In the genomic region with DNA sequence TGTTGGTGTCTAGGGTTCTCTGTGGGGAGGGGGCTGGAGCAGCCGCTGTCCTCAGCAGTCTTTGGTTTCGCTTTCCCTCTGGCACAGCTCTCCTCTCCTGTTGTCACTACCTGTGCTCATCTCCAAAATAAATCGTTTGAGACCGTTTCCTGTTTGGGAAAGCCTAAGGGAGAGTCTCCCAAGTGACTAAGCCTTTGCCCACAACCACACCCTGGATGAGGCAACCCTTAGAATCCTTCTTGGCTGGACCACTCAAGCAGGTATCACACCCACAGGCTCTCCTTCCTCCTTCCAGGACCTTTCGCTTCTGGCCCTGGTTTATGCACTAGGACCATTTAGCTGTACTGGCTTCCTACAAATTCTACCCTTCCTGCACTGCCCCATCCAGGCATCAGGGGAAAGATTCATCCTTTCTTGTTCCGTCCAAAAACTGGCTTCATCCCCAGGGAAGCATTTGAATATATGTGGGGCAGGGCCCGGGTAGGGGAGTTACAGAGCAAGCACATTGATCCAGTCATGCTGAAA, we compare ENCODE assay signal across 34 mouse cellular contexts. TPM values are rescaled to one million over a fixed set of nuclear protein-coding genes. Genes with fewer than 3 reads are reported as not detected.
A peak's percentile ranks its signal among the peaks of the same experiment; 100 is the strongest.
DNase-seq lines count a peak whose midpoint lies in the region; ATAC-seq and TF ChIP-seq lines count a peak whose summit lies in the region.
"Had no signal": no experiment of that assay in that cellular context is flagged by ENCODE, and none has a peak within 500 bp of the region (broad histone marks: within the 10 kb centered on the region; RNA-seq: fewer than 3 reads in every experiment).

No protein-coding gene starts in this region.

- no peak for TF ChIP-seq POLR2A in CH12.LX (IDR thresholded peaks at IDR 0.05; ENCODE audit: low read depth, low read length)

- in situ Hi-C loops in CH12.LX (cut with MboI; ENCODE audit: low pct_ligation_motif_present, low pct_unique_long_range_greater_than_20kb, low sequenced_read_pairs), result no loop called here

- 71% methylated on average over 7 of the region's 7 CpGs for WGBS in midbrain, embryonic 11.5 days
- 67% methylated on average over 7 of the region's 7 CpGs for WGBS in midbrain, embryonic 14.5 days
- 69% methylated on average over 7 of the region's 7 CpGs for WGBS in hindbrain, postnatal 0 days
- WGBS in liver, embryonic 11.5 days, result 52% methylated on average over 7 of the region's 7 CpGs

- no peaks in the 10 kb centered on the region for H3K36me3 ChIP-seq in midbrain, embryonic 11.5 days (ENCODE audit: control insufficient read depth, insufficient read depth, low read length)
- no peaks in the 10 kb centered on the region for H3K36me3 ChIP-seq in midbrain, embryonic 14.5 days (ENCODE audit: control insufficient read depth, insufficient read depth, low read length)
- H3K36me3 ChIP-seq in CH12.LX (replicated peaks in 1 of 2; ENCODE audit: control insufficient read depth in 1 of 2, insufficient read depth in 1 of 2, low read length in 1 of 2), result no peaks in the 10 kb centered on the region
- H3K36me3 ChIP-seq in hindbrain, postnatal 0 days (ENCODE audit: insufficient read depth, low read length), result no peaks in the 10 kb centered on the region
- no peaks in the 10 kb centered on the region for H3K36me3 ChIP-seq in liver, embryonic 11.5 days (ENCODE audit: control insufficient read depth, insufficient read depth, low read length)
- H3K36me3 ChIP-seq: embryonic facial prominence, embryonic 12.5 days; embryonic facial prominence, embryonic 15.5 days; heart, embryonic 12.5 days; heart, embryonic 15.5 days; hindbrain, embryonic 10.5 days; hindbrain, embryonic 13.5 days had no signal

- no peaks in the 10 kb centered on the region for H3K4me1 ChIP-seq in midbrain, embryonic 11.5 days (ENCODE audit: control insufficient read depth, insufficient read depth, low read length)
- H3K4me1 ChIP-seq in midbrain, embryonic 14.5 days (ENCODE audit: control insufficient read depth, insufficient read depth, low read length), result no peaks in the 10 kb centered on the region
- H3K4me1 ChIP-seq in CH12.LX (ENCODE audit: control insufficient read depth in 1 of 2, insufficient read depth in 2 of 2), result no peaks in the 10 kb centered on the region; a peak in 1 of 4 replicates
- no peaks in the 10 kb centered on the region for H3K4me1 ChIP-seq in hindbrain, postnatal 0 days (ENCODE audit: insufficient read depth, low read length)
- no peaks in the 10 kb centered on the region for H3K4me1 ChIP-seq in liver, embryonic 11.5 days (replicated peaks; ENCODE audit: control insufficient read depth, insufficient read depth, low read length)
- H3K4me1 ChIP-seq: embryonic facial prominence, embryonic 12.5 days; embryonic facial prominence, embryonic 15.5 days; heart, embryonic 12.5 days; heart, embryonic 15.5 days; hindbrain, embryonic 10.5 days; hindbrain, embryonic 13.5 days had no signal

- DNase-seq in midbrain, embryonic 11.5 days (ENCODE audit: low spot score, missing footprints), result peak; percentile 51
- no peak for DNase-seq in midbrain, embryonic 14.5 days
- DNase-seq in CH12.LX (ENCODE audit: extremely low read depth), result no peak
- peak; percentile 3 for DNase-seq in induced T-regulatory cell, adult 2 months (ENCODE audit: low read depth)
- no peak for DNase-seq in right cerebral cortex, postnatal 14 days
- no peak for DNase-seq in hindbrain, postnatal 0 days (ENCODE audit: low spot score)
- no peak for DNase-seq in liver, embryonic 11.5 days (ENCODE audit: low spot score)
- DNase-seq: adrenal gland, postnatal 10 days; adrenal gland, postnatal 36 days; cerebellum, adult 11 months; cerebellum, adult 2 months; cerebellum, adult 9-11 months; cerebellum, postnatal 25 days; forebrain, postnatal 0 days; gastrocnemius, adult 2 months; gastrocnemius, postnatal 14 days; heart, adult 18-20 months; heart, postnatal 10 days; heart, postnatal 36 days had no signal

- no peak for ATAC-seq in midbrain, embryonic 11.5 days (ENCODE audit: low FRiP score)
- no peak for ATAC-seq in midbrain, embryonic 14.5 days (ENCODE audit: low FRiP score, low TSS enrichment)
- ATAC-seq in hindbrain, postnatal 0 days, result no peak
- no peak for ATAC-seq in liver, embryonic 11.5 days (replicated peaks; ENCODE audit: low FRiP score)
- ATAC-seq: forebrain, embryonic 14.5 days; forebrain, postnatal 0 days; hindbrain, embryonic 16.5 days; Patski had no signal

- dilution Hi-C loops in CH12.LX (cut with MboI; ENCODE audit: extremely low pct_ligation_motif_present, extremely low pct_unique_long_range_greater_than_20kb, low sequenced_read_pairs), result no loop called here

- no peak overlapping the region for H3K4me2 ChIP-seq in midbrain, embryonic 11.5 days
- no peak overlapping the region for H3K4me2 ChIP-seq in midbrain, embryonic 14.5 days (ENCODE audit: low read length)
- H3K4me2 ChIP-seq in CH12.LX (ENCODE audit: insufficient read depth, low read depth, poor library complexity, severe bottlenecking), result peak overlapping the region; percentile 38; the same call in 1 of the 2 replicates
- H3K4me2 ChIP-seq in hindbrain, postnatal 0 days (ENCODE audit: low read depth, low read length), result no peak overlapping the region
- H3K4me2 ChIP-seq in liver, embryonic 11.5 days, result no peak overlapping the region
- H3K4me2 ChIP-seq: embryonic facial prominence, embryonic 12.5 days; embryonic facial prominence, embryonic 15.5 days; heart, embryonic 12.5 days; heart, embryonic 15.5 days; hindbrain, embryonic 13.5 days had no signal

- H3K4me3 ChIP-seq in midbrain, embryonic 11.5 days (ENCODE audit: low read depth, low read length), result no peak overlapping the region
- H3K4me3 ChIP-seq in midbrain, embryonic 14.5 days (replicated peaks; ENCODE audit: low read depth, low read length), result no peak overlapping the region
- H3K4me3 ChIP-seq in CH12.LX (replicated peaks in 1 of 3; ENCODE audit: low read depth in 2 of 3, low read length in 2 of 3, poor library complexity in 1 of 3), result peak overlapping the region in 1 of 3 experiments; percentile 22
- no peak overlapping the region for H3K4me3 ChIP-seq in hindbrain, postnatal 0 days (ENCODE audit: low read length)
- no peak overlapping the region for H3K4me3 ChIP-seq in liver, embryonic 11.5 days (ENCODE audit: low read depth, low read length)
- H3K4me3 ChIP-seq: embryonic facial prominence, embryonic 12.5 days; embryonic facial prominence, embryonic 15.5 days; gastrocnemius, adult 2 months; heart, embryonic 12.5 days; heart, embryonic 15.5 days; hindbrain, embryonic 10.5 days; hindbrain, embryonic 13.5 days had no signal

- no peaks in the 10 kb centered on the region for H3K79me2 ChIP-seq in CH12.LX (replicated peaks; ENCODE audit: control insufficient read depth, extremely low read depth, insufficient read depth, poor library complexity, severe bottlenecking)

- H3K27me3 ChIP-seq in midbrain, embryonic 11.5 days (ENCODE audit: control insufficient read depth, insufficient read depth, low read length), result no peaks in the 10 kb centered on the region
- no peaks in the 10 kb centered on the region for H3K27me3 ChIP-seq in midbrain, embryonic 14.5 days (ENCODE audit: control insufficient read depth, insufficient read depth, low read length)
- H3K27me3 ChIP-seq in CH12.LX (replicated peaks), result peaks cover 11% of the 10 kb centered on the region
- no peaks in the 10 kb centered on the region for H3K27me3 ChIP-seq in hindbrain, postnatal 0 days (ENCODE audit: insufficient read depth, low read length)
- no peaks in the 10 kb centered on the region for H3K27me3 ChIP-seq in liver, embryonic 11.5 days (replicated peaks; ENCODE audit: control insufficient read depth, insufficient read depth, low read length)
- H3K27me3 ChIP-seq: embryonic facial prominence, embryonic 12.5 days; embryonic facial prominence, embryonic 15.5 days; heart, embryonic 15.5 days; hindbrain, embryonic 13.5 days; Patski had no signal

- no peak overlapping the region for H3K9ac ChIP-seq in midbrain, embryonic 11.5 days (ENCODE audit: low read length)
- H3K9ac ChIP-seq in midbrain, embryonic 14.5 days (replicated peaks; ENCODE audit: low read length), result no peak overlapping the region
- H3K9ac ChIP-seq in CH12.LX (ENCODE audit: insufficient read depth, low read depth), result no peak overlapping the region
- H3K9ac ChIP-seq in hindbrain, postnatal 0 days (replicated peaks; ENCODE audit: low read length), result no peak overlapping the region
- no peak overlapping the region for H3K9ac ChIP-seq in liver, embryonic 11.5 days (ENCODE audit: low read depth, low read length)
- H3K9ac ChIP-seq: embryonic facial prominence, embryonic 12.5 days; embryonic facial prominence, embryonic 15.5 days; forebrain, postnatal 0 days; heart, embryonic 12.5 days; heart, embryonic 15.5 days; hindbrain, embryonic 13.5 days had no signal

- no peak for TF ChIP-seq EP300 in CH12.LX (IDR thresholded peaks at IDR 0.05; ENCODE audit: low read length)

- TF ChIP-seq RAD21 in CH12.LX (IDR thresholded peaks at IDR 0.05; ENCODE audit: low read depth, low read length), result no peak

- TF ChIP-seq CTCF in CH12.LX (conservative IDR thresholded peaks at IDR 0.05 in 1 of 2, IDR thresholded peaks at IDR 0.05 in 1 of 2; ENCODE audit: low read depth in 2 of 2, low read length in 2 of 2), result no peak
- TF ChIP-seq CTCF in hindbrain, postnatal 0 days (IDR thresholded peaks at IDR 0.05; ENCODE audit: low read depth), result no peak

- no peaks in the 10 kb centered on the region for H3K9me3 ChIP-seq in midbrain, embryonic 11.5 days (ENCODE audit: control insufficient read depth, low read length)
- H3K9me3 ChIP-seq in midbrain, embryonic 14.5 days (ENCODE audit: control insufficient read depth, low read length), result no peaks in the 10 kb centered on the region
- H3K9me3 ChIP-seq in CH12.LX (replicated peaks; ENCODE audit: low read length), result no peaks in the 10 kb centered on the region
- H3K9me3 ChIP-seq in hindbrain, postnatal 0 days (ENCODE audit: low read length), result no peaks in the 10 kb centered on the region
- H3K9me3 ChIP-seq in liver, embryonic 11.5 days (ENCODE audit: control insufficient read depth, low read length), result no peaks in the 10 kb centered on the region
- H3K9me3 ChIP-seq: embryonic facial prominence, embryonic 15.5 days; heart, embryonic 12.5 days; heart, embryonic 15.5 days; hindbrain, embryonic 10.5 days; hindbrain, embryonic 13.5 days had no signal

- no peak overlapping the region for H3K27ac ChIP-seq in midbrain, embryonic 11.5 days (ENCODE audit: low read depth, low read length)
- no peak overlapping the region for H3K27ac ChIP-seq in midbrain, embryonic 14.5 days (replicated peaks; ENCODE audit: low read depth, low read length)
- no peak overlapping the region for H3K27ac ChIP-seq in CH12.LX (ENCODE audit: insufficient read depth, low read depth)
- no peak overlapping the region for H3K27ac ChIP-seq in hindbrain, postnatal 0 days
- H3K27ac ChIP-seq in liver, embryonic 11.5 days (ENCODE audit: low read depth, low read length), result no peak overlapping the region
- H3K27ac ChIP-seq: embryonic facial prominence, embryonic 12.5 days; embryonic facial prominence, embryonic 15.5 days; gastrocnemius, adult 2 months; heart, embryonic 15.5 days; hindbrain, embryonic 10.5 days; hindbrain, embryonic 13.5 days had no signal

RNA-seq across cellular contexts. Expression of a gene that starts 6.9 kb away (rescaled TPM):
- 0.51 and 0.68 TPM in 2 replicates for polyA plus RNA-seq in midbrain, embryonic 11.5 days (2014; fragmentation: Nextera tagmentation; extraction: Ambion mirVana)
- 2.9 and 4.1 TPM in 2 replicates for polyA plus RNA-seq in midbrain, embryonic 14.5 days (2014; fragmentation: Nextera tagmentation; extraction: Ambion mirVana)
- total RNA-seq in CH12.LX (2012; rRNA removed) (not detected in 2 replicates), CH12.LX (2014; rRNA removed) (not detected in 2 replicates)
- not detected in 2 replicates for polyA plus RNA-seq in CH12.LX (2012; ENCODE audit: insufficient read length, low read depth)
- 0.58 and 1.8 TPM in 2 replicates for total RNA-seq in hindbrain, postnatal 0 days (2014; rRNA removed)
- 2.0 and 2.6 TPM in 2 replicates for polyA plus RNA-seq in hindbrain, postnatal 0 days (2015; fragmentation: Nextera tagmentation; extraction: Ambion mirVana)
- polyA plus RNA-seq in liver, embryonic 11.5 days (2014; fragmentation: Nextera tagmentation; extraction: Ambion mirVana), result 7.2 and 32.9 TPM in 2 replicates
- total RNA-seq: adrenal gland, adult 18-20 months; adrenal gland, postnatal 10 days; adrenal gland, postnatal 36 days; common myeloid progenitor, adult 5-6 weeks; forebrain, postnatal 0 days; gastrocnemius, adult 2 months; gastrocnemius, postnatal 14 days; MEL had no signal
- polyA plus RNA-seq: cerebellum, adult 2 months; gonadal fat pad, adult 2 months had no signal

RNA-seq across cellular contexts. Expression of a gene that starts 8.0 kb away (rescaled TPM):
- polyA plus RNA-seq in midbrain, embryonic 11.5 days (2014; fragmentation: Nextera tagmentation; extraction: Ambion mirVana), result 0.23 and 0.29 TPM in 2 replicates
- not detected in 2 replicates for polyA plus RNA-seq in midbrain, embryonic 14.5 days (2014; fragmentation: Nextera tagmentation; extraction: Ambion mirVana)
- total RNA-seq in CH12.LX (2012; rRNA removed) (not detected in 2 replicates), CH12.LX (2014; rRNA removed) (not detected in 2 replicates)
- polyA plus RNA-seq in CH12.LX (2012; ENCODE audit: insufficient read length, low read depth), result not detected in 2 replicates
- 1.3 TPM in 1 of 2 replicates, not detected in the other for total RNA-seq in hindbrain, postnatal 0 days (2014; rRNA removed)
- 0.19 and 0.72 TPM in 2 replicates for polyA plus RNA-seq in hindbrain, postnatal 0 days (2015; fragmentation: Nextera tagmentation; extraction: Ambion mirVana)
- polyA plus RNA-seq in liver, embryonic 11.5 days (2014; fragmentation: Nextera tagmentation; extraction: Ambion mirVana), result 1.1 TPM in 1 of 2 replicates, not detected in the other
- total RNA-seq: adrenal gland, postnatal 10 days; common myeloid progenitor, adult 5-6 weeks; forebrain, postnatal 0 days; gastrocnemius, adult 2 months; gastrocnemius, postnatal 14 days; MEL had no signal
- polyA plus RNA-seq: embryonic facial prominence, embryonic 12.5 days; forebrain, embryonic 11.5 days; forebrain, embryonic 14.5 days; gonadal fat pad, adult 2 months; hindbrain, embryonic 10.5 days; intestine, embryonic 14.5 days had no signal

RNA-seq across cellular contexts. Expression of a gene that starts 45.0 kb away (rescaled TPM):
- 19.2 and 20.2 TPM in 2 replicates for polyA plus RNA-seq in midbrain, embryonic 11.5 days (2014; fragmentation: Nextera tagmentation; extraction: Ambion mirVana)
- polyA plus RNA-seq in midbrain, embryonic 14.5 days (2014; fragmentation: Nextera tagmentation; extraction: Ambion mirVana), result 26.4 and 26.9 TPM in 2 replicates
- total RNA-seq in CH12.LX (2012; rRNA removed) (5.5 and 5.7 TPM in 2 replicates), CH12.LX (2014; rRNA removed) (3.7 and 4.8 TPM in 2 replicates)
- polyA plus RNA-seq in CH12.LX (2012; ENCODE audit: insufficient read length, low read depth), result 9.2 and 10.6 TPM in 2 replicates
- 58.6 and 60.7 TPM in 2 replicates for total RNA-seq in hindbrain, postnatal 0 days (2014; rRNA removed)
- 22.0 and 24.4 TPM in 2 replicates for polyA plus RNA-seq in hindbrain, postnatal 0 days (2015; fragmentation: Nextera tagmentation; extraction: Ambion mirVana)
- 2.0 and 2.4 TPM in 2 replicates for polyA plus RNA-seq in liver, embryonic 11.5 days (2014; fragmentation: Nextera tagmentation; extraction: Ambion mirVana)

RNA-seq across cellular contexts. Expression of a gene that starts 45.2 kb away (rescaled TPM):
- 17.8 and 18.9 TPM in 2 replicates for polyA plus RNA-seq in midbrain, embryonic 11.5 days (2014; fragmentation: Nextera tagmentation; extraction: Ambion mirVana)
- polyA plus RNA-seq in midbrain, embryonic 14.5 days (2014; fragmentation: Nextera tagmentation; extraction: Ambion mirVana), result 16.9 and 25.4 TPM in 2 replicates
- total RNA-seq in CH12.LX (2012; rRNA removed) (14.4 and 17.0 TPM in 2 replicates), CH12.LX (2014; rRNA removed) (15.3 and 16.1 TPM in 2 replicates)
- polyA plus RNA-seq in CH12.LX (2012; ENCODE audit: insufficient read length, low read depth), result 15.4 and 16.3 TPM in 2 replicates
- 46.0 and 52.4 TPM in 2 replicates for total RNA-seq in hindbrain, postnatal 0 days (2014; rRNA removed)
- 9.3 and 10.6 TPM in 2 replicates for polyA plus RNA-seq in hindbrain, postnatal 0 days (2015; fragmentation: Nextera tagmentation; extraction: Ambion mirVana)
- polyA plus RNA-seq in liver, embryonic 11.5 days (2014; fragmentation: Nextera tagmentation; extraction: Ambion mirVana), result 15.5 and 16.1 TPM in 2 replicates

RNA-seq across cellular contexts. Expression of a gene that starts 52.9 kb away (rescaled TPM):
- 14.3 and 15.3 TPM in 2 replicates for polyA plus RNA-seq in midbrain, embryonic 11.5 days (2014; fragmentation: Nextera tagmentation; extraction: Ambion mirVana)
- 15.5 and 15.8 TPM in 2 replicates for polyA plus RNA-seq in midbrain, embryonic 14.5 days (2014; fragmentation: Nextera tagmentation; extraction: Ambion mirVana)
- total RNA-seq in CH12.LX (2012; rRNA removed) (32.8 and 33.9 TPM in 2 replicates), CH12.LX (2014; rRNA removed) (22.1 and 23.9 TPM in 2 replicates)
- 23.6 and 27.9 TPM in 2 replicates for polyA plus RNA-seq in CH12.LX (2012; ENCODE audit: insufficient read length, low read depth)
- 62.9 and 70.9 TPM in 2 replicates for total RNA-seq in hindbrain, postnatal 0 days (2014; rRNA removed)
- 10.3 and 11.0 TPM in 2 replicates for polyA plus RNA-seq in hindbrain, postnatal 0 days (2015; fragmentation: Nextera tagmentation; extraction: Ambion mirVana)
- polyA plus RNA-seq in liver, embryonic 11.5 days (2014; fragmentation: Nextera tagmentation; extraction: Ambion mirVana), result 18.6 and 19.2 TPM in 2 replicates

Comparison
In these comparisons a context has a peak if more than half of its experiments do, and no peak if none do; other contexts are left out.
1. DNase-seq: peak in midbrain, embryonic 11.5 days (single experiment) and induced T-regulatory cell, adult 2 months (single experiment); none in midbrain, embryonic 14.5 days (single experiment), CH12.LX (single experiment), right cerebral cortex, postnatal 14 days (single experiment), hindbrain, postnatal 0 days (single experiment) and liver, embryonic 11.5 days (single experiment).